Mouse (Mus musculus) spleen, postnatal 14 days (tissue): Measurements from ENCODE around the gene Gnpda2.
A peak's percentile ranks its signal among the peaks of the same experiment; 100 is the strongest.

Experiments used
- DNase-seq, 2 experiments: peaks; one replicate each; pipeline ENCODE4 v3.0.0; 2021 to 2022; ENCODE audit warnings: low spot score in 2 of 2

The Gnpda2 gene

DNA sequence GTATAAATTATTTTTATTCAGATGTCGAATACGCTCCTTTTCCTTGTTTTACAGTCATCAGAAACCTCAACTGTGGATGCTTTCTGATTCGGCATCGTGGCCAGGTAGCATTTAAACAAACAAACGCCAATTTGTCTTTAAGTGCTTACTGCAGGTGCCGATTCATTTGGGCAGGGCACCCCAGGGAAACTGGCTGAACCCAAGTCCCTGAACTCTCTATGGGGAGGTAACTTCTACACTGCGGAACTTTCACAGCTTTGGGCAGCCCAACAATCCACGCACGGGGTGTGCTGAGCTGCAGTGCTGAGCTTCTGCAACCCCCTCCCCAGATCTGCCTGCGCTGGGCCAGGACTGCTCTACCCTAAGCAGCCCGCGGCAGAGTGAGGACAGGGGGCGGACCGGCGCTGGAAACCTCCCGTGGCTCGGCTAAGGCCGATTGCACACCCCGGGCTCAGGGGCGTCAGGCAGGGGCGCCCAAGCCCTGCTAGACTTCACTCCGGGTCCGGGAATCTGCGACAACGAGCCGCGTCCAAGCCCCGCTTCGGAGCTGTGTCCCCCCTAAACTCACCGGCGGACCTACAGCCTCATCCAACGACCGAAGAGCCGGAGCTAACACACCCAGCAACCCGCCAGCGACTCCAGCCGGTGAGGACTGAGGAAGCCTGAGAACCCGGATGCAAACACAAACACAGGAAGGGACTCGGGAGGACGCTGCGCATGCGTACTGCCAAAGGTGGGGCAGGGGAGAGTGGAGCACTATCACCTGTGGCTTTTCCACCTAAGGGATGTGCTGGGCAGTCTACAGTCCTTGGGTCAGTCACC lies at the start of gene Gnpda2:
Gnpda2 (minus strand) TSS at position 701 of the 822 bp plus-strand sequence.
- DNase-seq, result peak; percentile 40 to 60

DNA sequence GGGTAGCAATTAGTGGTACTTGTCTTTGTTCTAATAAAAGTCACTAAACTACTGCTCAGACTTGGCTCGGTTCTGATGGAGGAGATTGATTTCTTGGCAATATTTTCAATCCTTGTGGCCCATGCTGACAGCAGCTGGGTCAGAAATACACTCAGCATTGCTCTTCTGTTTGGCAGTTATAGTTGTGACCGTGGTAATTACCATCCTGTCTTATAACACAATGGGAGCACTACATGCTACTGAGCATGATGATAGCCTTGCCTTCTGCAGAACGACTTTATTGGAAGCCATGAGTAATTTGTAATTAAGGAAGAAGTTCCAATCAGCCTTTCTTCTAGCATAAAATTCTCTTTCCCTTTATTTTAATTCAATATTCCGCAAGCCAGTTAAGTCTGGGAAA lies 42.6 kb upstream of the Gnpda2 start:
- no peak for DNase-seq

DNA sequence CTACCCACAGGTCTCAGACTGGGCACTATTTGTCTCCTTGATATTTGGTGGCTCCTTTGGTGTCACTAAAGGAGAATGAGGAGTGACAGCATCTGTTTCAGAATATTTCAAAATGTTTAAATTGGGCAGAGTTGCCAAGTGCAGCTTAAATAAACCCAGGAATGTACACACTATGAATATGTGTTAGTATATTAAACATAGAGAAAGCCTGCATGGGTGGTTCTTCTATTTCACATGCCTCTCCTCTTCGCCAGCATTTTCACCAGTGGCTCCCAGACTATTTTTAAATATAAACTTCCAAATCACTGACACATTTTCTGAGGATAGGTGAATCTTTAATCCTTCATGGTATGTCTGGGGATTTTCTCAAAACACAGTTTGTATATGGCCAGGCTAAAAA lies 28.8 kb upstream of the Gnpda2 start:
- no peak for DNase-seq

DNA sequence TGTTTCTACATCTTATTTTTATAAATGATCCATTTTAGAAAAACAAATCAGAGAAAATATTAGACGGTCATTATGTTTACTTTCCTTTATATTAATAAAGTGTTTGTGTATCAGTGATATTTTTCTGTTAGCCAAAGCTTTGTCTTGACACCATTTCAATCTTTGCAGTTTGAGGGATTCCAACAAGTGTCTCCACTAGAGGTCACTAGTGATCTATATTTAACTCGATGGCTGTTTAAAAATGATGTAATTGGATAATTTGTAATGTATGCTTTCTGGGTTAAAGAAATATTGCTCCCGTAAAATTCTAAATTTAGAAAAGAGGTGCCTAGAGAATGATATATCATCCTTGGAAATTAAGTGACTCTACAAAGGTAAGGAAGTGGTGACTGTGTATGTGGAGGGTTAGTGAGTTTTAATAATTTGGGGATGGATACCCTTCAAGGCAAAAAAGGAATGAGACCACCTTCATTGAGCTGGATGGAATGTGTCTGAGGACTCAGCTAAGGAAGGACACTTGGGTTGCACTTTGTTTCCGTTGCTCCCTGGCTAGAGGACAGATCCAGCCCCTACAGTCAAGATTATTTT lies 21.2 kb upstream of the Gnpda2 start:
- DNase-seq, result no peak

DNA sequence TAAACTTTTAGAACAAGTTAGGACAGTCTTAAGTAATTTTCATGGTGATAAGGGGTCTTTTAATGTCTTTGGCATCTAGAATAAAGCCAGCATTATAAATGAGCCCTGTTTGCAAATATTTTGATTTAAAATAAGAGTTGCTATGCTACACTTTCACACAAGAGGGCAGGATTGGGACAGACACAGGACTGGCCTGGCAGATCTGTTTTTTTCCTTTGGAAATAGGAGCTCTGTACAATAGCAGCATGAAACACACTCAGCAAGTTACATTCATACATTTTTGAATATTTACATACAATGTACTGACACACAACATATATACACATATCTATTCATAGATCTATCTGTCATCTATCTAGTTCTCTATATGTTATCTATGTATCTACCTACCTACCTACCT lies 8.9 kb upstream of the Gnpda2 start:
- no peak for DNase-seq

DNA sequence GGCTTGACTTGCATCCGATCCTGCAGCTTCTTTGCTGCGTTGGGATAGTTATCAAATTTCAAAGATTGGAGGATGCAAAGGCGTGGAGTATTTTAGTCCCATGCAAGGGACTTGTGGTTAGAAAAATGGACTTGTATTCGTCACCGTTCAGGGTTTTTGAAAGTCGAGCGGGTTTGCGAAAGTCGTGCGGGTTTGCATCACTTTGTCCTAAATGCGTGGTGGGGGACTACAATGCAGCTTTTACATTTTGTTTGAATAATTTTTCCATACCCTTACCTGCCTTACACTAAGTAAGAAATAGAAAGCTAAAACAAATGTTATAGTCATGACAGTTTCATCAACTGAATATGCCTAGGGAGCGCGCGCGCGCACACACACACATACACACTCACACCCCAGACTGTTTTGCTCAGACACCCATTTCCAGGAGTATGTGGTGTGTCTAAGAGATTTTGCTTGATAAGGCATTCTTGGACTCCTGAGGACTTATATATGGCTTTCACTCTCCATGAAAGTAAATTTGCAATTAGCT lies 34.7 kb downstream of the Gnpda2 start:
- no peak for DNase-seq

DNA sequence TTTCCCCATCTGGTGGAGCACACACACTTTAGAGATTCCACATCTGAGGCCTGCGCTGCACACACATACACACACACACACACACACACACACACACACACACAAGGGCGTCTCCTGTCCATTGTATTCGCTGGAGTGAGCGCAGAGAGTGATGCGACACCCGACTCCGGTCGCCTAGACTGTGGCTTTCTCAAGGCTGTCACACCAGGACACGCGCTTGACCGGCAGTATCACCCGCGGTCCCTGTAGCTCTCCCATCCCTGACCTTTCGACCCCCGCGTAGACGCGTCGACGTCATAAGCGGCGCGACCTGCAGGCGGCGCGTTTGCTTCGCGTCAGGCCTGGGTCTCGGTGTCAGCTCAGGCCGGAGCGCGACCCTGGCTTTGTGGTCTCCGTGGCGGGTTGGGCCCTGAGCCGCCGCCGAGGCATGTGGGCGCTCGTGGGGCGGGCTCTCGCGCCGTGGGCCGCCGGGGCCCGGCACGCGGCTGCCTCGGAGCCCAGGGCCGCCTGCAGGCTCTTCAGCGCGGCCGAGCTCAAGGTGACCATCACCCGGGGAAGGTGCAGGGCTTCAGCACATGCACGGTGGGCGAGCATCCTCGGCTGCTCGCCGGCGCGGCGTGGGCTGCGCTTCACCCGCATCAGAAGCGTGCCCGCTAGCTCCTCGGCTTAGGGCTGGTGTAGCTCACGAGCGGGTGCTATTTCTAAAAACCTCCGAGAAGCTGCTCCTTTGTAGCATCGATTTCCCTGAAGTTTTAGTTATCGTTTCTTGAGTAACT lies 35.3 kb downstream of the Gnpda2 start, which contains the start of gene Guf1:
Guf1 (plus strand) TSS at position 296 of the 776 bp plus-strand sequence.
- DNase-seq, result peak; percentile 82 to 91

DNA sequence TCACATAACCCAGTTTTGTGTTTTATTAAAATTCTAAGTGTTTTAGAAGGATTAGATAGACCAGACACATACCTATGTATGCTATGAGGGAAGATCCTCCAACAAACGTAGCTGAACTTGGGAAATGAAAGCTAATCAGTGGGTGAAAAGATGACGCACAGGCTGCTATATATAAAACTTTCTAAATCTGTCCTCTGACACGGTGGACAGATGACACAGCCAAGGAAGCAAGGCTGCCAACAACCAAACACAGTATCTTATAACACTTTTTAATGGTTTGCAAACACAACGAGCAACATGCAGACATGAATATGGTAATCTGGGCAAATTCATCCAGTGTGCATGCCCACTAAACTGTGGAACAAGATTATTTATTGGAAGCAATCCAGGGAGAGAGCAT lies 49.7 kb downstream of the Gnpda2 start, which contains the start of gene Yipf7:
Yipf7 (minus strand) TSS at position 160 of the 400 bp plus-strand sequence.
- no peak for DNase-seq

DNA sequence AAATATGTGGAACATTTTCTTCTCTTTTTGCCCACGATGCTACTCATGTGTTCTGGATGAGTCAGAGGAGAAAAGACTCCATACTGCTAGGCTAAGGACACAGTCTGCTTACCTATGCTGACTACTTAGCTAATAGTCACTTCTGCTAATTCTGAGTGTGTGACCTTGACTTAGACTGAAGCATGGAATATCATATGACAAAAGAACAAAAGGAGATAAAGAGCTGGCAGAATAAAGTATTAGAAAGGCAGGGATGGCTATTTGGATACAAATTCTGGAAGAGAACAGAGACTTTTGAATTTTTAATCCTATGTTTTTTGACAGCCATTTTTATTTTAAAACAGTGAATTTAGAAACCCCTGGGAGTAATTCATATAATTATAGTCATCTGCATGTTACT lies 50.5 kb downstream of the Gnpda2 start:
- DNase-seq, result no peak

DNA sequence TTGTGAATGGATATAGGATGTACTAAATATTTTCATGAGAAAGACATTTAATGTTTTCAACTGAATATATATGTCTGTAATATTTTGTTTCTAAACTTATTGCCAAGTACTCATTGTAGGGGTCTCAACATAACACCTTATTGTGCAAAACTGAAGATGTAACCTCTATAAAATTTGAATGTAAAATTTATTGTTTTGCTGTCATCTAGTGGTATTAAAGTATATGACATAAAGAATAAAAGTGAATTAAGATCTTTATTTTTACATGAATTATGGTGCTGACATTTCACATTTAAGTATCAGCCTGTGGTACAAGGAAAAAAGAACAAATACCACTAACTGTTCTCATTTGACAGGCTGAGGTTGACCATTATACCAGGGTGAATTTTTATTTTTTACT lies 68.2 kb downstream of the Gnpda2 start:
- no peak for DNase-seq
